Mouse (Mus musculus): ENCODE data around the gene Trappc2. TPM values are rescaled to one million over a fixed set of nuclear protein-coding genes. Genes with fewer than 3 reads are reported as not detected.

The Trappc2 gene
- 20.8 and 21.6 TPM in 2 replicates for polyA plus RNA-seq (2015; fragmentation: Nextera tagmentation; extraction: Ambion mirVana)

GRCm38 (mm10) chrX:166440036-166440615 is at the start of gene Trappc2:
Gene Trappc2 (plus strand): TSS chrX:166440574.
- Histone ChIP-seq H3K4me2 (replicated peaks; ENCODE audit: low read depth) (peak within 1 kb of the TSS; percentile 68), H3K9ac (ENCODE audit: low read depth, low read length) (peak within 1 kb of the TSS; percentile 65), H3K9me3 (ENCODE audit: control insufficient read depth) (no peaks in the 10 kb centered on the region), H3K4me1 (replicated peaks; ENCODE audit: control insufficient read depth, insufficient read depth, low read length) (no peaks in the 10 kb centered on the region), H3K27me3 (replicated peaks; ENCODE audit: control insufficient read depth, insufficient read depth, low read length) (no peaks in the 10 kb centered on the region), H3K4me3 (ENCODE audit: low read depth, low read length) (peak within 1 kb of the TSS; percentile 57), H3K27ac (ENCODE audit: low read depth, low read length) (peak within 1 kb of the TSS; percentile 77), H3K36me3 (ENCODE audit: control insufficient read depth, insufficient read depth) (no peaks in the 10 kb centered on the region)
- ATAC-seq: peak; percentile 78
- TF ChIP-seq CTCF (IDR thresholded peaks at IDR 0.05; ENCODE audit: low read depth): no peak
- WGBS: 18% methylated on average over 31 of the region's 36 CpGs

DNA sequence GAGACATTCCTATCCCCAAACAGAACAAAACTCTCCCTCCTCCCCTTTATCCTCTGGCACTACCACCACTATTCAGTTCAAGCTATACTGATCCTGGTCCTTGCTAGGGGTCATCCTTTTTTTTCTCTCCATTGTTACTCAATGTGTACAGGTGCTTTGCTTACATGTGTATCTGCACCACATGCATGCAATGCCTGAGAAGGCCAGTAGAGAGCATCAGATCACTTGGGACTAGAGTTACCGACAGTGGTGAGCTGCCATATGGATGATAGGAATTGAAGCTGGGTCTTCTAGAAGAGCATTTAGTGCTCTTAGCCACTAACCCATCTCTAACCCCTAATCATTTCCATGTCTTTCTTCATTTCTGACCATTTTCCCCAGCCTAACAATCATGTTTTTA is 46.6 kb upstream of the Trappc2 start:
- no peaks in the 10 kb centered on the region for H3K4me1 ChIP-seq (replicated peaks; ENCODE audit: control insufficient read depth, insufficient read depth, low read length)
- H3K36me3 ChIP-seq (ENCODE audit: control insufficient read depth, insufficient read depth): no peaks in the 10 kb centered on the region
- no peak for ATAC-seq
- H3K9ac ChIP-seq (ENCODE audit: low read depth, low read length): no peak overlapping the region
- H3K27me3 ChIP-seq (replicated peaks; ENCODE audit: control insufficient read depth, insufficient read depth, low read length): no peaks in the 10 kb centered on the region
- peak; percentile 42 for TF ChIP-seq CTCF (IDR thresholded peaks at IDR 0.05; ENCODE audit: low read depth)
- H3K4me2 ChIP-seq (replicated peaks; ENCODE audit: low read depth): no peak overlapping the region
- no peak overlapping the region for H3K27ac ChIP-seq (ENCODE audit: low read depth, low read length)
- H3K4me3 ChIP-seq (ENCODE audit: low read depth, low read length): no peak overlapping the region
- WGBS: 88% methylated on average over 1 of the region's 1 CpGs
- H3K9me3 ChIP-seq (ENCODE audit: control insufficient read depth): no peaks in the 10 kb centered on the region

GRCm38 (mm10) chrX:166407865-166408264 is 32.5 kb upstream of the Trappc2 start:
- ATAC-seq: no peak
- H3K36me3 ChIP-seq (ENCODE audit: control insufficient read depth, insufficient read depth): no peaks in the 10 kb centered on the region; the same call in 1 of the 2 replicates
- H3K27ac ChIP-seq (ENCODE audit: low read depth, low read length): no peak overlapping the region
- H3K4me1 ChIP-seq (replicated peaks; ENCODE audit: control insufficient read depth, insufficient read depth, low read length): no peaks in the 10 kb centered on the region
- no peak overlapping the region for H3K4me2 ChIP-seq (replicated peaks; ENCODE audit: low read depth)
- no peak overlapping the region for H3K4me3 ChIP-seq (ENCODE audit: low read depth, low read length)
- H3K9ac ChIP-seq (ENCODE audit: low read depth, low read length): no peak overlapping the region
- H3K27me3 ChIP-seq (replicated peaks; ENCODE audit: control insufficient read depth, insufficient read depth, low read length): no peaks in the 10 kb centered on the region; the same call in 1 of the 2 replicates
- no peak for TF ChIP-seq CTCF (IDR thresholded peaks at IDR 0.05; ENCODE audit: low read depth)
- H3K9me3 ChIP-seq (ENCODE audit: control insufficient read depth): no peaks in the 10 kb centered on the region

DNA sequence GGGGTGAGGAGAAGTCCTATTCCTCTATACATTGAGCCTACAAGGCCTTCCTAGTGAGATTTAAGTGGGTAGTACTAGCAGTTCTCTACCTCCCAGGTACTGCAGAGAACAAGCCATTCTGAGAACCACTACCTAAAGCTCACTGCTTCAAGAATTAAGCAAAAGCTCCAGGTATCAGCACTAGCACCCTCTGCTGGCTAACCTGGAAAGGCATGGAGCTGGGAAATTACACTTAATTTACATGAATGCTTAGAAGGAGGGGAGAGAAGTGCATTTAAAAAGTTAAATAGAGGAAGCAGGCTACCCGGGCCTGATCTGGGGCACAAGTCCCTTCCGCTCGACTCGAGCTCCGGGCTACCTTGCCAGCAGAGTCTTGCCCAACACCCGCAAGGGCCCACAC is 24.2 kb upstream of the Trappc2 start:
- WGBS: 82% methylated on average over 5 of the region's 6 CpGs
- H3K27me3 ChIP-seq (replicated peaks; ENCODE audit: control insufficient read depth, insufficient read depth, low read length): no peaks in the 10 kb centered on the region
- H3K4me2 ChIP-seq (replicated peaks; ENCODE audit: low read depth): no peak overlapping the region
- no peaks in the 10 kb centered on the region for H3K36me3 ChIP-seq (ENCODE audit: control insufficient read depth, insufficient read depth)
- no peak overlapping the region for H3K4me3 ChIP-seq (ENCODE audit: low read depth, low read length)
- no peaks in the 10 kb centered on the region for H3K9me3 ChIP-seq (ENCODE audit: control insufficient read depth)
- H3K4me1 ChIP-seq (replicated peaks; ENCODE audit: control insufficient read depth, insufficient read depth, low read length): no peaks in the 10 kb centered on the region
- no peak overlapping the region for H3K9ac ChIP-seq (ENCODE audit: low read depth, low read length)
- TF ChIP-seq CTCF (IDR thresholded peaks at IDR 0.05; ENCODE audit: low read depth): peak; percentile 60
- ATAC-seq: no peak
- H3K27ac ChIP-seq (ENCODE audit: low read depth, low read length): no peak overlapping the region

DNA sequence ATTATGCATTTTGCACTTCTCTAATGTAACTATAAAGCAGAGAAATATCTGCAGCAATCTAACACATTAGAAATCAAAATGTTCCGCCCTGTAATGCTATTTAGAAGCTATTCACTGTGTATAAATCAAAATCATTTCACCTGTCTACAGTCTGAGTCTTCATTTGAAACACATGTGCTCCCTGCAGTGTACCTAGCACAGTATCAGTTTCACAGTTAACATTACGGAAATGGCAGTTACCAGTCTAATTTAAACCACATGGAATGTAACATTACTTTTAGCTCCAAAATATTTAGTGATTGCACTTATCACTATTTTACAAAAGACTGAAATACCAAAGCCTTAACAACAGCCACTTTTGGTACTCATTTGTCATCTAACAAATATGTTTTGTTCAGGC is 5.6 kb upstream of the Trappc2 start:
- no peaks in the 10 kb centered on the region for H3K9me3 ChIP-seq (ENCODE audit: control insufficient read depth)
- WGBS: 92% methylated on average over 2 of the region's 2 CpGs
- H3K27ac ChIP-seq (ENCODE audit: low read depth, low read length): no peak overlapping the region
- ATAC-seq: no peak
- H3K4me3 ChIP-seq (ENCODE audit: low read depth, low read length): no peak overlapping the region
- H3K27me3 ChIP-seq (replicated peaks; ENCODE audit: control insufficient read depth, insufficient read depth, low read length): no peaks in the 10 kb centered on the region
- no peak overlapping the region for H3K9ac ChIP-seq (ENCODE audit: low read depth, low read length)
- no peaks in the 10 kb centered on the region for H3K4me1 ChIP-seq (replicated peaks; ENCODE audit: control insufficient read depth, insufficient read depth, low read length)
- H3K36me3 ChIP-seq (ENCODE audit: control insufficient read depth, insufficient read depth): no peaks in the 10 kb centered on the region
- no peak overlapping the region for H3K4me2 ChIP-seq (replicated peaks; ENCODE audit: low read depth)
- no peak for TF ChIP-seq CTCF (IDR thresholded peaks at IDR 0.05; ENCODE audit: low read depth)

DNA sequence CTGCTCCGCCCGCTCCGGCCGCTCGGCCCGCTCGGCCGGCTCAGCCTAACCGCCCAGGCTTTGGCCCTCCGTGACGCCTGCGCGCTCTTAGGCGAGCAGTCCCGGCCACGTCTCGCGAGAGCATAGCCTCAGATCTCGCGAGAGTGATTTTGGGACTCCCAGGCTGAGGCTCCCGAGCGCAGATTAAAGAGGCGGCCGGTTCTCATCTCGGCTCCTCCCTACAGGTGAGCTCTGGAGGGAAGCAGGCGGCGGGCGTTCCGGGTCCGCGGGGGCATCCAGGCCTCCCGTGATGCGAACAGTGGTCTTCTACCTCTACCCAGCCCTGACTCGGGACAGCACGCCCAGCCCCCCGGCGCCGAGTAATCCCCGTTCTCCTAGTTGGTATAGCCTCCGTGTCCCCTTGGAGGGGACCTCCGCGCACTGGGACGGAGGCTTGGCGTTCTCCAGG is 266 bp downstream of the Trappc2 start, which contains the start of gene Ofd1:
TSS of gene Ofd1 (minus strand) at position 89 of the 448 bp plus-strand sequence.
- no peaks in the 10 kb centered on the region for H3K4me1 ChIP-seq (replicated peaks; ENCODE audit: control insufficient read depth, insufficient read depth, low read length)
- ATAC-seq: peak; percentile 99
- no peaks in the 10 kb centered on the region for H3K27me3 ChIP-seq (replicated peaks; ENCODE audit: control insufficient read depth, insufficient read depth, low read length)
- peak within 1 kb of the TSS; percentile 68 for H3K4me2 ChIP-seq (replicated peaks; ENCODE audit: low read depth)
- WGBS: 16% methylated on average over 38 of the region's 44 CpGs
- no peaks in the 10 kb centered on the region for H3K9me3 ChIP-seq (ENCODE audit: control insufficient read depth)
- H3K27ac ChIP-seq (ENCODE audit: low read depth, low read length): peak within 1 kb of the TSS; percentile 77
- no peak for TF ChIP-seq CTCF (IDR thresholded peaks at IDR 0.05; ENCODE audit: low read depth)
- H3K9ac ChIP-seq (ENCODE audit: low read depth, low read length): peak within 1 kb of the TSS; percentile 65
- H3K36me3 ChIP-seq (ENCODE audit: control insufficient read depth, insufficient read depth): no peaks in the 10 kb centered on the region
- peak within 1 kb of the TSS; percentile 57 for H3K4me3 ChIP-seq (ENCODE audit: low read depth, low read length)
